Comparison of ENCODE assay signal across 36 mouse cellular contexts in genomic region chr17:67690689-67691088, GRCm38 (mm10). TPM values are rescaled to one million over a fixed set of nuclear protein-coding genes. Genes with fewer than 3 reads are reported as not detected.
DNase-seq lines count a peak whose midpoint lies in the region; TF ChIP-seq lines count a peak whose summit lies in the region.
"Had no signal": no experiment of that assay in that cellular context is flagged by ENCODE, and none has a peak within 500 bp of the region (broad histone marks: within the 10 kb centered on the region; RNA-seq: fewer than 3 reads in every experiment).

No protein-coding gene starts in this region.

- no peak for TF ChIP-seq CTCF in ES-Bruce4 (IDR thresholded peaks at IDR 0.05; ENCODE audit: low read depth, low read length)

- no peak overlapping the region for H3K27ac ChIP-seq in ES-Bruce4 (ENCODE audit: insufficient read depth, low read length)
- H3K27ac ChIP-seq in embryonic facial prominence, embryonic 10.5 days (replicated peaks): peak overlapping the region; percentile 27
- H3K27ac ChIP-seq: forebrain, embryonic 12.5 days; heart, embryonic 13.5 days; left cerebral cortex, adult 2 months; limb, embryonic 13.5 days; lung, embryonic 15.5 days; midbrain, embryonic 10.5 days; midbrain, embryonic 15.5 days had no signal

- H3K4me1 ChIP-seq in ES-Bruce4 (ENCODE audit: control insufficient read depth, insufficient read depth, low read length): peaks cover 7% of the 10 kb centered on the region
- peaks cover 65% of the 10 kb centered on the region for H3K4me1 ChIP-seq in embryonic facial prominence, embryonic 10.5 days
- H3K4me1 ChIP-seq: heart, embryonic 13.5 days; midbrain, embryonic 15.5 days had no signal

- intact Hi-C loops in left cerebral cortex, postnatal 4 days (cut with DNase I): no loop called here

- TF ChIP-seq POLR2A in ES-Bruce4 (IDR thresholded peaks at IDR 0.05; ENCODE audit: insufficient read depth, low read length): no peak

- WGBS in embryonic facial prominence, embryonic 10.5 days: 64% methylated on average over 4 of the region's 4 CpGs

- no peak overlapping the region for H3K4me3 ChIP-seq in ES-Bruce4 (ENCODE audit: low read depth, low read length)
- H3K4me3 ChIP-seq in embryonic facial prominence, embryonic 10.5 days: no peak overlapping the region
- H3K4me3 ChIP-seq: erythroblast, embryonic 14.5 days; forebrain, embryonic 12.5 days; heart, embryonic 13.5 days; left cerebral cortex, adult 2 months; limb, embryonic 13.5 days; lung, embryonic 15.5 days; midbrain, embryonic 10.5 days; midbrain, embryonic 15.5 days had no signal

- no peaks in the 10 kb centered on the region for H3K36me3 ChIP-seq in ES-Bruce4 (ENCODE audit: control insufficient read depth, insufficient read depth, low read length, poor library complexity, severe bottlenecking)
- no peaks in the 10 kb centered on the region for H3K36me3 ChIP-seq in embryonic facial prominence, embryonic 10.5 days (replicated peaks)
- H3K36me3 ChIP-seq: forebrain, embryonic 12.5 days; heart, embryonic 13.5 days; limb, embryonic 13.5 days; lung, embryonic 15.5 days; midbrain, embryonic 10.5 days; midbrain, embryonic 15.5 days had no signal

- TF ChIP-seq EP300 in ES-Bruce4 (IDR thresholded peaks at IDR 0.05; ENCODE audit: insufficient read depth, low read depth, low read length): peak; percentile 64; the same call in 1 of the 2 replicates

- H3K9ac ChIP-seq in ES-Bruce4 (ENCODE audit: low read depth, poor library complexity, severe bottlenecking): no peak overlapping the region
- H3K9ac ChIP-seq: forebrain, embryonic 12.5 days; heart, embryonic 13.5 days; limb, embryonic 13.5 days; lung, embryonic 15.5 days; midbrain, embryonic 15.5 days had no signal

- DNase-seq in cerebellum, postnatal 14 days: peak; percentile 16 to 22
- no peak for DNase-seq in cerebellum, postnatal 25 days
- peak; percentile 27 for DNase-seq in left cerebral cortex, postnatal 4 days
- DNase-seq in left cerebral cortex, adult 11 months (ENCODE audit: low spot score): no peak
- no peak for DNase-seq in embryonic facial prominence, embryonic 10.5 days (ENCODE audit: low spot score)
- DNase-seq: adrenal gland, postnatal 25 days; B cell, adult 2 months; cerebellum, adult 2 months; gastrocnemius, postnatal 10 days; heart, postnatal 10 days; kidney, adult 9 months; kidney, postnatal 14 days; spleen, adult 18-20 months; thymus, adult 2 months; thymus, postnatal 36 days had no signal

- H3K27me3 ChIP-seq in ES-Bruce4 (ENCODE audit: control insufficient read depth, insufficient read depth, low read length, poor library complexity, severe bottlenecking): no peaks in the 10 kb centered on the region
- H3K27me3 ChIP-seq in embryonic facial prominence, embryonic 10.5 days (replicated peaks; ENCODE audit: low read depth, poor library complexity, severe bottlenecking): no peaks in the 10 kb centered on the region
- H3K27me3 ChIP-seq: limb, embryonic 13.5 days; lung, embryonic 15.5 days; midbrain, embryonic 15.5 days had no signal

- no peaks in the 10 kb centered on the region; the same call in 1 of the 2 replicates for H3K9me3 ChIP-seq in ES-Bruce4 (replicated peaks; ENCODE audit: control insufficient read depth, insufficient read depth, low read length, poor library complexity, severe bottlenecking)
- H3K9me3 ChIP-seq in embryonic facial prominence, embryonic 10.5 days: no peaks in the 10 kb centered on the region
- H3K9me3 ChIP-seq: forebrain, embryonic 12.5 days; heart, embryonic 13.5 days; limb, embryonic 13.5 days; lung, embryonic 15.5 days; midbrain, embryonic 10.5 days; midbrain, embryonic 15.5 days had no signal

RNA-seq across cellular contexts. Expression of gene Lama1, which starts 6.4 kb away (rescaled TPM):
- 10 to 100 TPM; 10.3 to 10.5 TPM for total RNA-seq in left cerebral cortex, postnatal 4 days (2021)
- 20.2 and 20.3 TPM in 2 replicates for polyA plus RNA-seq in ES-Bruce4 (2011; ENCODE audit: insufficient read depth, insufficient read length, low read depth, missing spikeins)
- 14.0 and 18.0 TPM in 2 replicates for polyA plus RNA-seq in embryonic facial prominence, embryonic 10.5 days (2016; fragmentation: Nextera tagmentation; extraction: Ambion mirVana)
- total RNA-seq: common myeloid progenitor, adult 5-6 weeks; hematopoietic stem cell, adult 5-6 weeks; megakaryocyte progenitor cell, adult 5-6 weeks had no signal
- polyA plus RNA-seq: activated CD4-positive, CD25-positive, alpha-beta regulatory T cell, adult 4 months; erythroblast, embryonic 14.5 days had no signal

RNA-seq across cellular contexts. Expression of gene Lrrc30, which starts 58.2 kb away (rescaled TPM):
- total RNA-seq in left cerebral cortex, postnatal 4 days (2021): not detected
- not detected in 2 replicates for polyA plus RNA-seq in ES-Bruce4 (2011; ENCODE audit: insufficient read depth, insufficient read length, low read depth, missing spikeins)
- polyA plus RNA-seq in embryonic facial prominence, embryonic 10.5 days (2016; fragmentation: Nextera tagmentation; extraction: Ambion mirVana): 0.11 TPM in 1 of 2 replicates, not detected in the other
- total RNA-seq: common myeloid progenitor, adult 5-6 weeks; ES-E14; hematopoietic stem cell, adult 5-6 weeks; layer of hippocampus, postnatal 10 days; left cerebral cortex, adult 2 months; left cerebral cortex, postnatal 25 days; megakaryocyte progenitor cell, adult 5-6 weeks had no signal
- polyA plus RNA-seq: activated CD4-positive, CD25-positive, alpha-beta regulatory T cell, adult 4 months; cerebellum, adult 2 months; erythroblast, embryonic 14.5 days; forebrain, embryonic 12.5 days; gonadal fat pad, adult 2 months; heart, embryonic 13.5 days; intestine, embryonic 16.5 days; liver, embryonic 11.5 days; liver, embryonic 16.5 days; lung, embryonic 15.5 days; midbrain, embryonic 10.5 days; midbrain, embryonic 15.5 days; neural tube, embryonic 11.5 days; thymus, adult 2 months had no signal

Comparison
In these comparisons a context has a peak if more than half of its experiments do, and no peak if none do; other contexts are left out.
1. DNase-seq: peak in cerebellum, postnatal 14 days (2 of 2) and left cerebral cortex, postnatal 4 days (single experiment); none in cerebellum, postnatal 25 days (0 of 2), left cerebral cortex, adult 11 months (single experiment) and embryonic facial prominence, embryonic 10.5 days (single experiment).